In the genomic region with DNA sequence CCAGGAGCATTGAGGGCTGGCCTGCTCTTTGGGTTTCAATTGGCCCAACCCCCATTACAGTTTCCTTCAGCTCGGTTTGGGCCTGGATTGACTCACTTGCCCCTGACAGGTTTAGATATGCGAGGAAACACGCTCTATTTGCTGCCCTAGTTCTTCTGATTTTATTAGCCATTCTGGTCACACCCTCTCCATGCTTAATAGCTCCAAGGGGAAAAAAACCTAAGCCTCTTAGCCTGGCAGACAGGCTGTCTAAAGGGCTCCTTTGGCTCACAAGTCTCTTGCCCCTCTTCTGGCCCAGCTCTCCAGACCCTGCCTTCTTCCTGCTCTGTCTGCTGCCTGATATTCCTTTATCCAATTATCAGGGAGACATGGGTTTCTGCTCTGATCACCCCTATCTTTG, we compare ENCODE assay signal across 20 mouse cellular contexts.
DNase-seq lines count a peak whose midpoint lies in the region; ATAC-seq lines count a peak whose summit lies in the region.
"Had no signal": no experiment of that assay in that cellular context is flagged by ENCODE, and none has a peak within 500 bp of the region (broad histone marks: within the 10 kb centered on the region; RNA-seq: fewer than 3 reads in every experiment).

No protein-coding gene starts in this region.

- WGBS in hindbrain, embryonic 14.5 days: 19% methylated on average over 3 of the region's 3 CpGs
- 61% methylated on average over 3 of the region's 3 CpGs for WGBS in hindbrain, embryonic 11.5 days
- WGBS in neural tube, embryonic 13.5 days: 21% methylated on average over 3 of the region's 3 CpGs
- WGBS in neural tube, embryonic 15.5 days: 20% methylated on average over 3 of the region's 3 CpGs

- 0 out of 2 replicates have a peak, but pooled peaks have one; percentile 57 for ATAC-seq in hindbrain, embryonic 14.5 days (ENCODE audit: low FRiP score)
- ATAC-seq in hindbrain, embryonic 11.5 days (ENCODE audit: low FRiP score): no peak
- ATAC-seq in neural tube, embryonic 13.5 days (ENCODE audit: low read depth): no peak
- no peak for ATAC-seq in neural tube, embryonic 15.5 days (ENCODE audit: low FRiP score)
- ATAC-seq: inflammation-experienced regulatory T-cells, adult 6 months; lung, postnatal 0 days had no signal

- no peak overlapping the region for H3K9ac ChIP-seq in hindbrain, embryonic 14.5 days
- H3K9ac ChIP-seq in hindbrain, embryonic 11.5 days (ENCODE audit: low read depth, low read length): no peak overlapping the region
- no peak overlapping the region for H3K9ac ChIP-seq in neural tube, embryonic 13.5 days
- no peak overlapping the region for H3K9ac ChIP-seq in neural tube, embryonic 15.5 days (replicated peaks)
- H3K9ac ChIP-seq: kidney, embryonic 15.5 days; liver, embryonic 15.5 days; stomach, embryonic 15.5 days had no signal

- peaks cover 21% of the 10 kb centered on the region for H3K4me1 ChIP-seq in hindbrain, embryonic 14.5 days (replicated peaks; ENCODE audit: control insufficient read depth, insufficient read depth, low read length)
- H3K4me1 ChIP-seq in hindbrain, embryonic 11.5 days (replicated peaks; ENCODE audit: control insufficient read depth, insufficient read depth, low read length): no peaks in the 10 kb centered on the region
- H3K4me1 ChIP-seq in neural tube, embryonic 13.5 days (replicated peaks): peaks cover 36% of the 10 kb centered on the region
- peaks cover 22% of the 10 kb centered on the region for H3K4me1 ChIP-seq in neural tube, embryonic 15.5 days
- H3K4me1 ChIP-seq: liver, embryonic 15.5 days; stomach, embryonic 15.5 days had no signal

- no peaks in the 10 kb centered on the region for H3K9me3 ChIP-seq in hindbrain, embryonic 14.5 days (ENCODE audit: control insufficient read depth, low read length)
- H3K9me3 ChIP-seq in hindbrain, embryonic 11.5 days (ENCODE audit: control insufficient read depth, low read length): no peaks in the 10 kb centered on the region
- H3K9me3 ChIP-seq in neural tube, embryonic 13.5 days: no peaks in the 10 kb centered on the region
- H3K9me3 ChIP-seq in neural tube, embryonic 15.5 days (replicated peaks): no peaks in the 10 kb centered on the region
- H3K9me3 ChIP-seq: kidney, embryonic 15.5 days; liver, embryonic 15.5 days; stomach, embryonic 15.5 days had no signal

- H3K27ac ChIP-seq in hindbrain, embryonic 14.5 days: no peak overlapping the region
- H3K27ac ChIP-seq in hindbrain, embryonic 11.5 days (ENCODE audit: low read depth, low read length): no peak overlapping the region
- 0 out of 2 replicates have a peak overlapping the region, but pooled peaks have one; percentile 15 for H3K27ac ChIP-seq in neural tube, embryonic 13.5 days (replicated peaks)
- H3K27ac ChIP-seq in neural tube, embryonic 15.5 days (replicated peaks): no peak overlapping the region
- H3K27ac ChIP-seq: kidney, embryonic 15.5 days; left cerebral cortex, adult 2 months; liver, embryonic 15.5 days; stomach, embryonic 15.5 days had no signal

- no peaks in the 10 kb centered on the region for H3K27me3 ChIP-seq in hindbrain, embryonic 14.5 days (ENCODE audit: control insufficient read depth, insufficient read depth, low read length)
- no peaks in the 10 kb centered on the region for H3K27me3 ChIP-seq in hindbrain, embryonic 11.5 days (ENCODE audit: control insufficient read depth, insufficient read depth, low read length)
- H3K27me3 ChIP-seq in neural tube, embryonic 13.5 days: no peaks in the 10 kb centered on the region
- no peaks in the 10 kb centered on the region for H3K27me3 ChIP-seq in neural tube, embryonic 15.5 days (replicated peaks)
- H3K27me3 ChIP-seq: CH12.LX; kidney, embryonic 15.5 days; liver, embryonic 15.5 days; stomach, embryonic 15.5 days had no signal

- H3K36me3 ChIP-seq in hindbrain, embryonic 14.5 days (replicated peaks; ENCODE audit: control insufficient read depth, insufficient read depth): no peaks in the 10 kb centered on the region
- H3K36me3 ChIP-seq in hindbrain, embryonic 11.5 days (ENCODE audit: control insufficient read depth, insufficient read depth, low read length): no peaks in the 10 kb centered on the region
- no peaks in the 10 kb centered on the region for H3K36me3 ChIP-seq in neural tube, embryonic 13.5 days
- no peaks in the 10 kb centered on the region for H3K36me3 ChIP-seq in neural tube, embryonic 15.5 days
- H3K36me3 ChIP-seq: kidney, embryonic 15.5 days; liver, embryonic 15.5 days; stomach, embryonic 15.5 days had no signal

- H3K4me2 ChIP-seq in hindbrain, embryonic 14.5 days (replicated peaks): no peak overlapping the region
- H3K4me2 ChIP-seq in hindbrain, embryonic 11.5 days (replicated peaks; ENCODE audit: low read depth, low read length): no peak overlapping the region
- H3K4me2 ChIP-seq in neural tube, embryonic 13.5 days: no peak overlapping the region
- no peak overlapping the region for H3K4me2 ChIP-seq in neural tube, embryonic 15.5 days
- H3K4me2 ChIP-seq: kidney, embryonic 15.5 days; liver, embryonic 15.5 days; stomach, embryonic 15.5 days had no signal

- H3K4me3 ChIP-seq in hindbrain, embryonic 14.5 days (replicated peaks; ENCODE audit: low read length): no peak overlapping the region
- H3K4me3 ChIP-seq in hindbrain, embryonic 11.5 days (ENCODE audit: low read depth, low read length): no peak overlapping the region
- H3K4me3 ChIP-seq in neural tube, embryonic 13.5 days: no peak overlapping the region
- H3K4me3 ChIP-seq in neural tube, embryonic 15.5 days (replicated peaks): no peak overlapping the region
- H3K4me3 ChIP-seq: kidney, embryonic 15.5 days; left cerebral cortex, adult 2 months; liver, embryonic 15.5 days; stomach, embryonic 15.5 days had no signal

- peak; percentile 31 to 33 for DNase-seq in cerebellum, postnatal 10 days
- DNase-seq in cerebellum, adult 18-20 months: no peak
- no peak for DNase-seq in hindbrain, embryonic 14.5 days (ENCODE audit: low spot score)
- DNase-seq in hindbrain, embryonic 11.5 days (ENCODE audit: low spot score): no peak
- DNase-seq in retina, postnatal 7 days (ENCODE audit: low read depth, low spot score): peak; percentile 31
- no peak for DNase-seq in gastrocnemius, postnatal 25 days
- DNase-seq: adrenal gland, adult 2 months; cerebellum, adult 2 months; heart, postnatal 14 days; right cerebral cortex, postnatal 14 days; thymus, adult 2 months had no signal

Comparison
In these comparisons a context has a peak if more than half of its experiments do, and no peak if none do; other contexts are left out.
1. DNase-seq: peak in cerebellum, postnatal 10 days (2 of 2) and retina, postnatal 7 days (single experiment); none in cerebellum, adult 18-20 months (0 of 2), hindbrain, embryonic 14.5 days (single experiment), hindbrain, embryonic 11.5 days (single experiment) and gastrocnemius, postnatal 25 days (single experiment).